Mouse (Mus musculus): ENCODE data around the gene Mdga1.
A peak's percentile ranks its signal among the peaks of the same experiment; 100 is the strongest.

Gene Mdga1

DNA sequence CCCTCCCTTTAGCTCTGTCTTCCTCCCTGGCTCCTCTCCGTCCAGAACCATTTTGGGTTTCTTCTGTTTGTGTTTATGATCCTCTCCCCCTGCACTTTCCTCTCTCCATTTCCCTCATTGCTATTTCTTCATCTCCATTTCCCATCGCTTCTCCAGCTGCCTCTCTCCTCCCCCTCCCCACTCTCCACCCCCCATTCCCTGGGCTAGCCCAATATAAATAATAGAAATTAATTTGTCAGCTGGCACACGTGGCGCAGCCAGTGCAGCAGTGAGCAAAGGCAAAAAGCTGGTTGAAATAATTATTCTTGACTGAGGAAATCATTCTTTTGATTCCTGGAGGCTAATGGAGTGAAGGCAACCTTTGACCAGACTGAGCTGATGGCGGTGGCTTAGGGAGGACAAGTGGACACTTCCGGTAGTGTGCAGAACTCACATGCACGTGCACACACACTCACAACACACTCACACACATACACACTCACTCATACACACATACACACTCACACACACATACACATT is at the start of gene Mdga1:
TSS of gene Mdga1 (minus strand) at position 51 of the 519 bp plus-strand sequence.
- DNase-seq: peak in 1 of 2 experiments; percentile 37

DNA sequence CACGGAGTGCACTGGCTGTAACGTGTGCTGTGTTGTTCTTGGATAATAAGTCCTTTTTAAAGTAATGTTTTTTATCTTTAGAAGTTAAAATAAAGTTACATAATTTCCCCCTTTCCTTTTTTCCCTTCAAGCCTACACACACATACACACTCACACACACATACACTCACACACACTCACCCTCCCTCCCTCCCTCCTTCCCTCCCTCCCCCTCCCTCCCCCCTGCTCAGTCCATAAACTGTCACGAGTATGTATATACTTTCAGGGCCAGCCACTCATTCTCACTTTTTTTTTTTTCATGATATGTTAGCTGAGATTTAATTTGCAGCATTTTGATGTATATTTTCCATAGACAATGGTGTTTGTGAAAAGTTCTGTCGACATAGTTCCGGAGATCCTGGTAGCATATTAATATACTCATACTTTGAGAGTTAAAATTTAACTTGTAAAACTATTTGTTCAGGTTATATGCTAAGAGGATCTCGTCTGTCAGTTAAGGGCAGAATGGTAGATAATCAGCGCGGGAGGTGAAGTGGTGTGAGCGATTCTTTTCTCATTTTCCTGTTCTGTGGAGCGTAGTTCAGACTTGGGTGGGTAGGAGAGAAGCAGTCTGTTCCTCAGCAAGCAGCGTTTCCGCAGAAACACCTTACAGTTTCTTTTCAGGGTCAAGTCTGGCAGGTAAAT is 49.2 kb upstream of the Mdga1 start:
- no peak for DNase-seq

DNA sequence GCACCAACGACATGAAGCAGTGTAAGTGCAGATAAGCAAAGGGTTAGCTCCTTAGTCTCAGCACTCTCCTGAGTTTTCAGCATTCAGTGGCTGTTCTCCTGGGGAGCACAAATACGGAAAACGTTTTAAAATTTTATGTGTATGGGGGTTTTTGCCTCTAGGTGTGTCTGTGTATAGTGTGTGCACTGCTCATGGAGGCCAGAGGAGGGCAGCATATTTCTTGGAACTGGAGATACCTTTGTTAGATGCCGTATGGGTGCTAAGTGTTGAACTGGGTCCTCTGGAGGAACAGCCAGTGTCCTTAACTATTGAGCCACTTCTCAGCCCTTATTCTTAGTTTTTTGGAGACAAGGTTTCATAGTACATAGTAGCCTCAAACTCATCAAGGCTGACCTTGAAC is 44.8 kb upstream of the Mdga1 start:
- no peak for DNase-seq

DNA sequence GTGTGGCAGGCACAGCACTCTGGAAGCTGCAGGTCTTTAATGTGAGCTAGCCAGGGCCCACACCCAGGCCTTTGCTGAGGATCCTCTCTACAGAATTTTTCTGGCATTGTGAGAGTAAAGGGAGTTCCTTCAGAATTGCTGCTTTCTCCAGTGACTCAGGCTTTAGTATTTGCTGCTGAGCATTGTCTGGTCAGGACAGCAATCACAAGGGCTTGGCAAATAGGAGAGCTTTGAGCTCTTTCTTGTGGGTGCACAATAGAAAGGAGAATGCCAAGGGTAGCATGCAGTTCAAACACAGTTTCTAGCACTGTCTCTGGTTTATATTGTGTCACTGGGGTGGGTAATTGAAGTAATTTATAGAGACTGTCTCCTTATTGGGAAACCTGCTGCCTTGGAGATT is 38.5 kb upstream of the Mdga1 start:
- DNase-seq: no peak

DNA sequence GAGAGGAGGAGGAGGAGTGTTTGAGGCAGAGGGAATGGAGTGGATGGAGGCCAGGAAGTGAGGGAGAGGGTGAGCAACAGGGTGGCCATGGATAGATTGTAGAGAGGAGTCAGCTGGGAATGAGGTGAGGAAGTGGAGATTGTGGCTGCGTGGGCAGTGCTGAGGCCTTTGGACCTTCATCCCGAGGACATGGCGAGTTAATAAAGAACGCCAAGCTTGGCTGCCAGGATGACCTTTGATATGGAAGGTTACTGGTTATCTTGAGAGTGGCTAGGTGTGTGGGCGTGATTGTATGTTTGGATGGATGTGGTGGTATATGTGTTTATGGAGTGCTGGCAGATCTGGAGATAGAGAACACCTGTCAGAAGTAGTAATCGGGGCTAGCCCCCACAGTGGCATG is 38.0 kb upstream of the Mdga1 start:
- DNase-seq: peak; percentile 70 to 71

DNA sequence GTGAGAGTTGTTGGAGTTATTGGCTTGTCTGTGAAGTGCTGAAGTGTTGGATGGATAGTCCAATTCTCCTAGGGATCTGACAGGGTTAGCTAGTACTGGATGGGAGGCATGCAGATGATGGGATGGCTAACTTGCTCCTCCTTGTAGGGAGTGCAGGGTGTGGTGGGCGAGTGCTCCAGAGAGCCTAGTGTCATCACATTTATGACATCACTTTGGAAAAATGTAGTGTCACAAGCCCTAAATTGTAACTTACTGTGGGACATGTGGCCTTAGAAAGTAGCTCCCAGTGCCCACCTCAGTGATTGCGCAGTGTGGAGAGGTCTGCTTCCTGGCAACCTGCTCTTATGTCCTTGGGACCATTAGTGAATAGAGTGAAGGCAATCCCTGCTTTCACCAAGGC is 37.0 kb upstream of the Mdga1 start:
- DNase-seq: no peak

DNA sequence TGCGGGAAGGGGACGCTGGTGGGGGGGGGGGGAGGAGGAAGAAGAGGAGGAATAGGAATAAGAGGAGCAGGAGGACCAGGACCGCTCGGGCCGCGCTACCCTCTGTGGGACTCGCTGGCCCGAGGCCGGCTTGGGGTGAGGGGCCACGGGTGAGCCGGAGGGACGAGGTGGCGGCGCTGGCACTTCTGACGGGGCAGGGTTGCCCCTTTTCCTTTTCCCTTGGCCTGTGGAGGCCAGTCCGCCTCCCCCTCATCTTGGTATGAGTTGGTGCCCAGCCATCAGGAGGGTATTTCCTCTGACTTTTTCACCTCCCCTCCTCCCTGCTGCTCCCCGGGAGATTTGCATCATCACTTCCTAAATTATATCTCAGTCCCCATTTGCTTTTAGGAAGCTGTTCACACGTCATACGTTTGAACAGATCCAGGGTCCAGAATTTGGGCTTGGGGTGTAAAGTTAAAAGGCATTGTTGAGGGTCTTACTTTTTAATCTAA is 35.6 kb upstream of the Mdga1 start:
- peak; percentile 44 to 56 for DNase-seq

DNA sequence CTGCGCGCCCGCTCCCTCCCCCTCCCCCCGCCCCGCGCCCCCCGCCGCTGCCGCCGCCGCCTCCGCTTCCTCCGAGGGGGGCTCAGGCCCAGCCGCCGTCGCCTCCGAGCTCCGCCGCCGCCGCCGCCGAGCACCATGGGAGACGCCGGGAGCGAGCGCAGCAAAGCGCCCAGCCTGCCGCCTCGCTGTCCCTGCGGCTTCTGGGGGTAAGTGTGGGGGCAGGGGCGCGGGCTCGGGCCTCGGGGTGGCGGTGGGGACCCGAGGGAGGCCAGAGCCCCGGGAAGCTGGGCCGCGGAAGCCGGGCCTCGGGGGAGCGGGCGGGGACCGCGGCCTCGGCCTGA is 35.2 kb upstream of the Mdga1 start:
- DNase-seq: no peak

DNA sequence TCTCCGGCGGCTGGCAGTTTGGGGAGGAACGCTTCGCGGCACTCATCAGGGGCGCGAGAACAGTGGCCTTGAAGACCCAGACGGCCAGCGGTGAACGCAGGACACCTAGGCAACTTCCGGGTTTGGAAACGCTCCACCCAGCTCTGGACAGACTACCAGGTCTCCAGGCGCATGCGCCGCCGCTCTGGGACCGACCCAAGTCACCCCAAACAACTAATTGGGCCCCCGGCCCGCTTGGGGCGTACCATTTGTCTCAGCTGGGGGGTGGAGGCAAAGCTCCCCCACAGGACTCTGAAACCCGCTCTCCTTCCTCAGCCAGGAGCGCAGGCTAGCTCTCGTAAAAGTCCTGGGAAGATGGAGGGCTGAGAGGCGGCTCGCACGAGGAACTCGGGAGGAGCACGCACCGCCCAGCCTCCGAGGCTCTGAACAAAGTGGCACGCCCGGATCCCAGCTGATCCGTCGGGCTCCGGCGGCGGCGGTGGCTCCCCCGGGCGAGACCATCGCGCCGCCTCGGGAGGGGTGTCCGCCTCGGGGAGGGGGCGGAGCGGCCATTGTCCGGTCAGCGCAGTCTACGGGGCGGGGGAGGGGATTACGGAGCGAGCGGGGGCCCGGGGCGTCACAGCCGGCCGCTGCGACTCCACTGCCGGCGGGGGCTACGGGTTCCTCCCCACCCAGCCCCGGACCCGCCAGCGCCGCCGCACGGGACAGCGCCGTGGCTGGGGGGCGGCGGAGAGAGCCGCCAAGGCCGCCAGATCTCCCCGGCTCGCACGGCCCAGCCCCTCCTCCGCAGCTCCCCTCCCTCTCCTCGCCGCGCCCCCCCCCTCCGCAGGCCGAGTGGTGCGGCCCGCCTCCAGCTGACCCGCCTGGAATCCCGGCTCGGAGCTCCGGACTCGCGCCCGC is 34.6 kb upstream of the Mdga1 start, which contains the start of gene Zfand3:
TSS of gene Zfand3 (plus strand) at position 531 of the 900 bp plus-strand sequence.
- peak; percentile 97 to 98 for DNase-seq

DNA sequence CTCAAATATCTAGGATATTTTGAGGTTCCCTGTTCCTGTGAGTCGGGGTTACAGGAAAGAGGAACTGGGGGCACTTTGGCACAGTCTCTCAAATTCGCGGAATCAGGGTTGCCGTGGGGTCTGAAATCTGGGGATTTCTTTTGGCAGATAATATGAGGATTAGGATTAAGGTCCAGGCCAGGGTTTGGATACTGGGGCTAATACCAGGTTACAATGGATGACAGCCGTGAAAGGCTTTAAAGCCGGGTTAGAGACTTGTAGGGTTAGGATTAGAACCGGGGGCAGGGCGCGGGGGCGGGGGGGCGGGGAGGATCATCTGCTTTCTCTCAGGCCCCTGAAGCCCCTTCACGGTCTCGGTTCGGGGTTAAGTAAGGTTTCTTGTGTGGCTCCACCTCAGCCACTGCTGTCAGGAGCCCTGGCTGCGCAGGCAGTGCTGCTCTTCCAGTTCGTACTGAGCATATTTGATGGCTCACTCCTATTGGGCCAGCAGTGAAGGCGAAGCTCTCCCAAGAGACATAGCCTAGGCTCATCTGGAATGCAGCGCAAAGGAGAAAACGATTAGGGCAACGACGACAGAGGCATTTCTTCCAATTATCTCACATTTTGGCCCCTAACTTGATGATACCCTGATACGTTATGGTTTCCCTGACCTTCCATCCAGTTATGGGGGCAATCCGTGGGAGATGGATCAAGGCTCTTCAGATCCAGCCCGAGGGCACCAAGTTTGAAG is 28.8 kb upstream of the Mdga1 start:
- DNase-seq: no peak

DNA sequence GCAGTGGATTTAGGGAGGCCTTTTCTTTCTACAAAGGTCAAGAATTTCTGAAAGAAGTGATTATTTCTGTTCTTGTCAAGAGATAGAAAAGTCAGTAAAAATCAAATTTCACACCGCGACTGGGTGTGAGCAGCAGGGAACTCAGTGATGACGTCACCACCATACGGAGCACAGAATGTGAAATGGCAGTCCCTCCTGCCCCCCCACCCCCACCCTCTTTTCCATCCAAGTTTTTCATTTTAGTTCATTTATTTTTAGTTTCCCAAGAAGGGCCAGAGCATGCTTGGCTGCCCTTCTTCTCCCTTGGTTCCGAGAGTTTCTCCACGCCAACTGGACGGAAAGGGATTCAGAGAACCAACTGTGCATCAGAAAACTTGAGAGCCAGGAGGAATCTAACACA is 27.8 kb upstream of the Mdga1 start:
- no peak for DNase-seq

DNA sequence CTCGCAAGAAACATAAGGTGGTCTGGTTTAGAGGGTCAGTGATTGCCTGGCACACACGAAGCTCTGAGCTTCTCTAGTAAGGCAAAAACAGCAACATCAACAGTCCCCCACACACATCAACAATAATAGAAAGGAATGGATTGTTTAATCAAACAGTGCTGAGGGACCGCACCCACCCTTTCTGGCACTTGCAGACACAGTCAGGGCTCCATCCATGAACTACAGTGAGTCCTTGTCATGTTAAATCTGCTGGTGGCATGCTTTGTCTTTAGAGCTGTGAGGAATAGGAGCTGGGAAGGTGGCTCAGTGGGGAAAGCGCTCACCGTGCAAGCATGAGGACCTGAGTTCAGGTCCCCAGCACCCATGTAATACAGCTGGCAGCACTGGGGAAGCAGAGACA is 26.1 kb upstream of the Mdga1 start:
- DNase-seq: no peak

DNA sequence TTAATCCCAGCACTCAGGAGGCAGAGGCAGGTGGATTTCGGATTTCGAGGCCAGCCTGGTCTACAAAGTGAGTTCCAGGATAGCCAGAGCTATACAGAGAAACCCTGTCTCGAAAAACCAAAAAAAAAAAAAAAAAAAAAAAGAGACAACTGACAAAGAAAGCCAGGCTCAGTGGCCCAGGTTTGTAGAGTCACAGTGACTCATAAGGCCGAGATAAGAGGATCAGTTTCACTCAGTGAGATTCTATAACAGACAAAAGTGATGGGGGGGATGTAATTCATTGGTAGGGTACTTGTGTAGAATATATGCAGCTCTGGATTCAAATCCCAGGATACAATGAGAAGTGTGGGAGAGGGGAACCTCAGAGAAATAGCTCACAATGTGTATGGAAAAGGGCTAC is 24.6 kb upstream of the Mdga1 start:
- no peak for DNase-seq

DNA sequence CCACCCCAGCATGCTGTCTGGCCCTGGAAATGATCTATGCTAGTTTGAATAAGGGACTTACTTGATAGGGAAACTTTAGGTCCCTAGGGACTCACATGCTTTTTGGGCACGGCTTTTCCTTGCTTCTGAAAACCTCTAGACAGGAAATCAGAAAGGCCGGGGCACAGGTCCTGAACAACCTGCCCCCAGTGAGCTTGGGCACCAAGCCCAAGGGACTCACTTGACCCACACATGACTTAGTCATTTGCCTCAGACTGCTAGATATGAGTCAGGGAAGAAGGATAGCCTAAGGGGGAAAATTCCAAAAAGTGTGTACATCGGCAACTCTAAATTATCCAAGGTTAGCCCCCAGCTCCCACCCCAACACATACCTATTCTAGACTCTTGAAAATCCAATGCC is 24.1 kb upstream of the Mdga1 start:
- DNase-seq: peak; percentile 58 to 66

DNA sequence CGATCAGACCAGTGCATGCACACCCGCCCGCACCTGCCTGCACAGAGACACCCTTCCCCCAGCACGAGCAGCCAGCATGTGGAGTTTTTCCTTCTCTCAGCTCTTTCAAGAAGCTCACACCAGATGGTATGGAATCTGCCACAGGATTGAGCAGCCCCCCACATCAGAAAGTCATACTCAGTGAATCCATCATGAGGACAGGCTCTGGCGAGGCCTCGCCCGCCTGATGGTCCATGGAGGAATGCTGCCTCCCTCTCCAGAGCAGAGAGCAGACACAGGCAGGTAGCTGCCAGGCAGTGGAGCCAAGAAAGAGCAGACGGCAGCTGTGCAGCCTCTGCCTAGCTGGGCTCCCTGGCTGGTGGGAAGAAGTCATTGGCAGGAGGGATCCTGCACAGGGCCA is 23.6 kb upstream of the Mdga1 start:
- DNase-seq: no peak

DNA sequence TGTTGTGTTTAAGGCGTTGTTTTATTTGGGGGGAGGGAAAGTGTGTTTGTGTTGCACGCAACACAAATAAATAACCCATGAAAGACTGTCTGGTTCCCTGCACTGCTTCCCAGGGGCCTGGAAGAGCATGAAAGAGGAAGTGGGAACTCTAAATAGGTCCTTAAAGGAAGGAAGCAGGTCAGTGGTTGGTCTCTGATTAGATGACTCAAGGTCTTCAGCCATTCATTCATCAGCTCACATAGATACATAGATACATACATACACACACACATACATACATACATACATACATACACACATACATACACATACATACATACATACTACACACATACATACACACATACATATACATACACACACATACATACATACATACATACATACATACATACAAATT is 21.0 kb upstream of the Mdga1 start:
- DNase-seq: no peak

DNA sequence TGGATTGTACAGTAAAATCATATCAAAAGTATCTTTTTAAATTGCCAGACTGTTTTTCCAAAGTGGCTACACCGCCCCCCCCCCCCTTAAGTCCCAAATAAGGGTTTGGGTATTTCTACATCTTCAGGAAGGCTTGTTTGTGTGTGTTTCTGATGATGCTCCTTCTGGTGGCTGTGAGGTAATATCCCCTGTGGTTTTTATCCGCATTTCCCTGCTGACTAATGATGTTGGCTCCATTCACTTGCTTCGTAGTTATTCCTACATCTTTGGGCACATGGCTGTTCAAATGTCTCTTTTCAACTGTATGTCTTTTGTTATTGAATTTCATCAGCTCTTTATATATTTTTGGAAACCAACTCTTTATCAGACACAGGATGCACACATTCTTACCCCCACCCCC is 20.2 kb upstream of the Mdga1 start:
- no peak for DNase-seq

DNA sequence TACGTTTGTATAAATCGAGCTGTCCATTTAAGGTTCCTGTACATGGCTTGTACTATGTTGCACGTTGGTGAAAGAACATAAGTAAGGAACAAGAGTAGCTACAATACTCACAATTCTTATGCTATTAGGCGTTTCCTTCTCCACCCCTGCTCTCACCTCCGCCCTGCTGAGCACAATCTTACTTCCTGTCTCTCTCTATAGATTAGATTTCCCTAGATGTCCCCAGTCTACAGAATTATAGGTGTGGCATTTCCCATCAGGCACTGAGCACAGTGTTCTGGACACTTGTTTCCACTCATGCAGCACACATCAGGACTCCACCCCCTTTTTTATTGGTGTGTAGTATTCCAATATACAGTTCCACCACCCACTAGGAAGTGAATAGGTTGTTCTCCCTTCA is 19.8 kb upstream of the Mdga1 start:
- no peak for DNase-seq

DNA sequence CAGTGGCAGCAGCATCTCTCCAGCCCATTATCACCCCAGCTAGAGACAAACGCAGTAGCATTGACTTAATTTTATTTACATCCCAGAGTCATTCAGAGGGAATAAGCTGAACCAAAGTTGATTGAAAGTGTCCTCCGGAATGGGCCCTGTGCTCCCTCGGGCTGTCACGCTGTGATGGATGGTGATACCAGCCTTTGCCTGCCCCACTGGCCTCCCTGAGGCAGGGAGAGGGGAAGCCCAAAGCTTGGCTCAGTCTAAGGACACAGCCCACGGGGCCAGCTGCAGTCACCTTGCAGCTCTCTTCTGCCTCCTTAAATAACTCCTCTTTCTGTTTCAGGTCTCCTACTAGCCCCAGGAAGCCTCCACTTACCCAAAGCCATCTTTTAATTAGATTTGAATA is 18.3 kb upstream of the Mdga1 start:
- DNase-seq: no peak

DNA sequence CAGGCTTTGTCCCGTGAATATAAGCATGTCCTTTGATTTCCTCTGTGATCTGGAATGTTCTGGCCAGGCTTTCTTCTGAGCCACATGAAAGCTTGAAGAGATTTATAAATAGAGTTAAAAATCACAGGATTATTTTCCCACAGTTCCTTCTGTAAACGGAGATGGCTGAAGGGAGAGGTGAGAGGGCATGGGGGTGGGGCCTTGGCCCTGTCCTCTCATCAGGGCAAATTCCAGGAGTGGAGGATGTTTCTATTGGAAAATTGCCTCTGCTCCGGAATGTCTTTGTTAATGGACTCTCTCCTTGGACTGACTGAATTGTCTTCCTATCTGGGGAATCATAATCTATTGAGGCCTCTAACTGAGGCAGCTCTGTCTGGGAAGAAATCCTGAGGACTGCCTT is 15.6 kb upstream of the Mdga1 start:
- DNase-seq: peak; percentile 84 to 86

DNA sequence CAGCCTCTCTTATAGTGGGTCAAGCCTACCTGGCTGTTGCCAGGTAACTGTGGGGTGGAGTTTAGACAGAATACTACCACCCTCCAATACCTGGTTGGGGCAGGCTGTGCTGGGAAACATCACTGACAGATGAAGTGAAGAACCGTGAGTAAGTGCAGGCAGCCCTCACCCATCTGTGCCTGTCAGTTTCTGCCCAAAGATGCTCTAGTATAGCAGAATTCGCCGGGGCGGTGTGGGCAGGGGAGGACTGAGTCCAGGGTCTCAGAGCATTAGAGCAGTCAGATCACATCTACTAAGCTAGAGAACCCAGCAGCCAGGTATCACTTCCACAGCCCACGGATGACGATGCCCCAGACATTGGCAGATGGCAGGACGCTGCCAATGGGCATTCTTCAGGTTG is 15.0 kb upstream of the Mdga1 start:
- no peak for DNase-seq

DNA sequence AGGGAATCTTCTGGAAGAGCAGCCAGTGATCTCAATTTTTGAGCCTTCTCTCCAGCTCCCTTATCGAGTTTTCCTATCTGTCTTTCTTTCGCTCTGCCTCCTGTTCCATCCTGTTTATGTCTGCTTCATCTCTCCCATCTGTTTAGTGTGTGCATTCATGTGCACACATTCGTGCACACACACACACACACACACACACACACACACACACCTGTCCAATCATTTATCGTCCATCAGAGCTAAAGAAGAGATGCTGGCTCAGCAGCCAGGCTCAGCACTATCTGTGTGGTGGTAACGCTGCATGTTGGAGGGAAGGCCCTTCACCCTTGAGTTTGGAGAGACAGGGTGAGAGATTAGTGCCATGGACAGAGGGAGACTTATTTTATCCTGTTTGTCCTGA is 13.3 kb upstream of the Mdga1 start:
- DNase-seq: no peak

DNA sequence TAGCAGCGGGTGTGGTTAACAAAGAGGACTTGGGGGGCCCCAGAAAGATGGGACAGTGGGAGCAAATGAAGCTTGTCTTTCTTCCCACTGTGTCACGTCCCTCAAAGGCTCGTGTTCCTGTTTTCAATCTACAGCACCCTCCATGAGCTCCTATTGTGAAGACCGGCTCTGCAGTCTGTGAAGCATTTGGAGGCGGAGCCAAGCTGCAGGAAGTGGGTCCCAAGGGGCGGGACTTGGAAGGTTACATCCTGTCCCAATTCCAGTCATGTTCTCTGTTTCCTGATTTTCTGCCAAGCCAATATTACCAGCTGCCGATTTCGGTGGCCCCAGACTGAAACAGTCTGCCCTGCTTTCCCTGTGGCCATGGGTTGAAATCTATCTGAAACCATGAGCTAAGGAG is 11.7 kb upstream of the Mdga1 start:
- DNase-seq: no peak
